Mouse (Mus musculus) midbrain, embryonic 15.5 days (tissue): ENCODE measurements around the gene Piwil1. TPM values are rescaled to one million over a fixed set of nuclear protein-coding genes. Genes with fewer than 3 reads are reported as not detected.
A peak's percentile ranks its signal among the peaks of the same experiment; 100 is the strongest.

ENCODE experiments used
- ATAC-seq: fragments of 200-750 bp; cut with Nextera tagmentation; replicated peaks from 2 replicates; pipeline ENCODE4 v1.8.0; 2017; ENCODE audit warnings: moderate TSS enrichment
- H3K27ac ChIP-seq: fragments of 300-500 bp; sonication (generic); 2 replicates; pipeline ENCODE4 v1.5.1; 2015; ENCODE audit warnings: mild to moderate bottlenecking, inconsistent platforms
- H3K27me3 ChIP-seq: fragments of 300-500 bp; sonication (generic); replicated peaks from 2 replicates; pipeline ENCODE4 v1.6.1; 2015; ENCODE audit warnings: inconsistent platforms
- H3K36me3 ChIP-seq: fragments of 300-500 bp; sonication (generic); replicated peaks from 2 replicates; pipeline ENCODE4 v1.6.1; 2015; ENCODE audit warnings: inconsistent platforms
- H3K4me1 ChIP-seq: fragments of 300-500 bp; sonication (generic); 2 replicates; pipeline ENCODE4 v1.6.1; 2015; ENCODE audit warnings: inconsistent platforms
- H3K4me2 ChIP-seq: fragments of 300-500 bp; sonication (generic); 2 replicates; pipeline ENCODE4 v1.6.1; 2015; ENCODE audit warnings: inconsistent platforms, mild to moderate bottlenecking, moderate library complexity
- H3K4me3 ChIP-seq: fragments of 300-500 bp; sonication (generic); 2 replicates; pipeline ENCODE4 v1.5.1; 2015; ENCODE audit warnings: mild to moderate bottlenecking, inconsistent platforms
- H3K9ac ChIP-seq: fragments of 300-500 bp; sonication (generic); 2 replicates; pipeline ENCODE4 v1.6.1; 2015; ENCODE audit warnings: mild to moderate bottlenecking, inconsistent platforms
- H3K9me3 ChIP-seq: fragments of 300-500 bp; sonication (generic); 2 replicates; pipeline ENCODE4 v1.6.1; 2016; ENCODE audit warnings: inconsistent platforms
- WGBS: fragments of 180-500 bp; shearing (Covaris S2); methylation state at CpG from one replicate; pipeline ENCODE4 v1.1.7; 2015; ENCODE audit warnings: mixed read lengths; 5-methylcytosine and 5-hydroxymethylcytosine counted together
- polyA plus RNA-seq: library from polyadenylated mRNA; unstranded; fragments of >200 nt; fragmentation: Nextera tagmentation; extraction: Ambion mirVana; gene quantifications from 2 replicates; pipeline ENCODE4 v1.2.1, GENCODE M21; 2015

Piwil1 gene
- polyA plus RNA-seq, 1 experiment from 2014 or later: 0.40 TPM

DNA sequence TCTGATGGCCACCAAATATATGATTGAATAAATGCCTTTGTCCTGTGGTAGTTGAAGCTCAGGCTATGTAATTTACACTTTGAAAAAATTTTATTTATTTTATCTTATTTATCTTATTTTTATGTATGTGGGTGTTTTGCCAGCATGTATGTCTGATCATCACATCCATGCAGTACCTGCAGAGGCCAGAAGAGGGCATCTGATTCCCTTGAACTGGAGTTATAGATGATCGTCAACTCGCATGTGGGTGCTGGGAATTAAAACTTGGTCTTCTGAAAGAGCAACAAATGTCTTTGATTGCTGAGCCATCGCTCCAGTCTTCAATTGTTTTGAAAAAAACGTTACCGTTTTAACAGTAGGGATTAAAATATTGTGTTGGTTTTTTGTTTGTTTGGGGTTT is 15.2 kb upstream of the Piwil1 start:
- Histone ChIP-seq H3K4me2 (no peak overlapping the region), H3K9me3 (peaks cover 2% of the 10 kb centered on the region; the same call in 1 of the 2 replicates), H3K4me3 (no peak overlapping the region), H3K27ac (no peak overlapping the region), H3K27me3 (no peaks in the 10 kb centered on the region; the same call in 1 of the 2 replicates), H3K9ac (no peak overlapping the region), H3K36me3 (no peaks in the 10 kb centered on the region), H3K4me1 (peaks cover 14% of the 10 kb centered on the region; the same call in 1 of the 2 replicates)
- 87% methylated on average over 5 of the region's 5 CpGs for WGBS
- ATAC-seq: no peak

- peaks cover 4% of the 10 kb centered on the region; the same call in 1 of the 2 replicates for H3K4me1 ChIP-seq
- ATAC-seq: no peak
- no peaks in the 10 kb centered on the region for H3K36me3 ChIP-seq
- H3K9me3 ChIP-seq: no peaks in the 10 kb centered on the region
- no peak overlapping the region for H3K4me2 ChIP-seq
- 72% methylated on average over 6 of the region's 6 CpGs for WGBS
- no peak overlapping the region for H3K27ac ChIP-seq
- H3K4me3 ChIP-seq: no peak overlapping the region
- H3K9ac ChIP-seq: no peak overlapping the region
- no peaks in the 10 kb centered on the region for H3K27me3 ChIP-seq
Measured at GRCm38 (mm10) chr5:128694107-128694506, 8.2 kb upstream of the Piwil1 start.

GRCm38 (mm10) chr5:128694611-128695325 is 7.6 kb upstream of the Piwil1 start:
- WGBS: 84% methylated on average over 18 of the region's 18 CpGs
- Histone ChIP-seq H3K9me3 (no peaks in the 10 kb centered on the region), H3K27ac (no peak overlapping the region), H3K4me3 (no peak overlapping the region), H3K4me1 (peaks cover 4% of the 10 kb centered on the region; the same call in 1 of the 2 replicates), H3K27me3 (no peaks in the 10 kb centered on the region), H3K36me3 (no peaks in the 10 kb centered on the region), H3K4me2 (no peak overlapping the region), H3K9ac (no peak overlapping the region)
- ATAC-seq: no peak

DNA sequence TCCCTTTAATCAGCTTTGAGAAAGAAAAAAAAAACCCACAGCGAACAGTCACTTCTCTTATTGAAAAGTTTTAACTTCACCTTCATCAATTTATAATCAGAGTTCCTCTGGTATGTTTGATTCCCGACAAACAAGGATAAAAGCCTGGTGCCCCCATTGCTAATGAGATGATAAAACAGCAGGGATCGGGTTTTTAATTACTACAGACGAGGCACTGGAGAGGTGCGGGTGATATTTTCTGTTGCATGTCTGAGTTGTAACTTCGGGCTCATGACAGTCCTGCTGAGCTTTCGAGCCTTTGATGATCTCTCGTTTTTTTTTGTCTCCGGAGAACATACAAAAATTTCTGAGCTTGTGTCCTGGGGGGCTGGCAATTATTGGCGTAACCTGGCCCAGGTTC is 5.5 kb upstream of the Piwil1 start:
- Histone ChIP-seq H3K27me3 (no peaks in the 10 kb centered on the region), H3K27ac (no peak overlapping the region), H3K9me3 (no peaks in the 10 kb centered on the region), H3K4me1 (peaks cover 4% of the 10 kb centered on the region; the same call in 1 of the 2 replicates), H3K9ac (no peak overlapping the region), H3K4me2 (0 out of 2 replicates have a peak overlapping the region, but pooled peaks have one; percentile 24), H3K36me3 (no peaks in the 10 kb centered on the region), H3K4me3 (no peak overlapping the region)
- 33% methylated on average over 10 of the region's 10 CpGs for WGBS
- no peak for ATAC-seq

DNA sequence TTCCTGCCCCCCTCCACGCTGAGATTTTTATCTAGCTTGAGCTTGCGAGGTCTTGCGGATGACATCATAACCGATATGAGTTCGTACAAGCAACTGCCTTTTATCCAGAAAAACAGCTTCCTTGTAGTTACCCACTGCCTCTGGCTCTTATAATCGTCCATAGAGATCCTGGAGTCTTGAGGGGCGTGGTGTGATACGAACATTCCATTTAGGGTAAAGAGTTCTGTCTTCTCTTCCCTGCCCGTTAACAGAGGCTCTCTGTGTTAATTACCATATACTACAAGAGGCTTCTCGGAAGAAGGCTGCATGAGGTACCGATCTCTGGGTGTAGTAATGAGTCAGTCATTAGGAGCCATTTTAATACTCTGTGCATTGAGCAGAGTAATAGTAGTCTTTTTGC is 1.6 kb upstream of the Piwil1 start:
- peaks cover 13% of the 10 kb centered on the region for H3K4me1 ChIP-seq
- ATAC-seq: no peak
- H3K27me3 ChIP-seq: no peaks in the 10 kb centered on the region
- WGBS: 72% methylated on average over 11 of the region's 11 CpGs
- no peak overlapping the region for H3K9ac ChIP-seq
- H3K27ac ChIP-seq: no peak overlapping the region
- H3K9me3 ChIP-seq: no peaks in the 10 kb centered on the region
- no peak overlapping the region for H3K4me2 ChIP-seq
- no peak overlapping the region for H3K4me3 ChIP-seq
- no peaks in the 10 kb centered on the region for H3K36me3 ChIP-seq

DNA sequence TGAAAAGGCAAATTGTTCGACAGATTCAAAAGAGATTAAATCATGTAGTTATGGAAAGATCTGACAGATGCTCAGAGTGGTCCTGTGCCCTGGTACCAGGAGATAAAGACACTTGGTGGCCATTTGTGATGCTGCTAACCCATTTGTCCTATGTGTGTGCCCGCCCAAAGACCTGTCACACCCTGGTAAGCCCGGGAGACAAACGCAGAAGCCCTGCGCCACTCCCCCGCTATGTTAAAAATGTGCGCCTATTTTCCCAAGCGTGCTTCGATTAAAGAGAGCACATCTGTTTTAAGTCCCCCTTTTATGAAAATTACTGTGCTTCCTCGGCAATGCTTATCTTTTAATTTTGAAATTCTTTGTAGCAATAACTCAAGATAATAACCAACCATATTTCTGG is 1.4 kb downstream of the Piwil1 start:
- Histone ChIP-seq H3K27me3 (no peaks in the 10 kb centered on the region), H3K36me3 (no peaks in the 10 kb centered on the region), H3K9ac (no peak overlapping the region), H3K4me3 (no peak overlapping the region), H3K4me2 (peak overlapping the region; percentile 30; the same call in 1 of the 2 replicates), H3K27ac (0 out of 2 replicates have a peak overlapping the region, but pooled peaks have one; percentile 63), H3K9me3 (no peaks in the 10 kb centered on the region), H3K4me1 (peaks cover 8% of the 10 kb centered on the region)
- 8% methylated on average over 10 of the region's 10 CpGs for WGBS
- ATAC-seq: no peak

GRCm38 (mm10) chr5:128704134-128704904 is 2.0 kb downstream of the Piwil1 start:
- H3K4me2 ChIP-seq: peak overlapping the region; percentile 30
- ATAC-seq: peak; percentile 66; the same call in 1 of the 2 replicates

GRCm38 (mm10) chr5:128706467-128706866 is 4.1 kb downstream of the Piwil1 start:
- peaks cover 8% of the 10 kb centered on the region for H3K4me1 ChIP-seq
- H3K9ac ChIP-seq: no peak overlapping the region
- H3K4me2 ChIP-seq: no peak overlapping the region
- H3K36me3 ChIP-seq: no peaks in the 10 kb centered on the region
- WGBS: 91% methylated on average over 1 of the region's 1 CpGs
- no peak overlapping the region for H3K4me3 ChIP-seq
- no peak overlapping the region for H3K27ac ChIP-seq
- no peak for ATAC-seq
- H3K27me3 ChIP-seq: no peaks in the 10 kb centered on the region
- no peaks in the 10 kb centered on the region for H3K9me3 ChIP-seq

More at GRCm38 (mm10) chr5:128704134-128704904, 2.0 kb downstream of the Piwil1 start:
- Histone ChIP-seq H3K4me1 (peaks cover 8% of the 10 kb centered on the region), H3K27ac (no peak overlapping the region), H3K9ac (no peak overlapping the region), H3K27me3 (no peaks in the 10 kb centered on the region), H3K9me3 (no peaks in the 10 kb centered on the region), H3K4me3 (no peak overlapping the region), H3K36me3 (no peaks in the 10 kb centered on the region)
- WGBS: 33% methylated on average over 18 of the region's 19 CpGs

- H3K27me3 ChIP-seq: no peaks in the 10 kb centered on the region
- H3K4me2 ChIP-seq: no peak overlapping the region
- peaks cover 8% of the 10 kb centered on the region for H3K4me1 ChIP-seq
- H3K36me3 ChIP-seq: no peaks in the 10 kb centered on the region
- H3K9me3 ChIP-seq: no peaks in the 10 kb centered on the region
- WGBS: 93% methylated on average over 11 of the region's 11 CpGs
- H3K27ac ChIP-seq: no peak overlapping the region
- H3K9ac ChIP-seq: no peak overlapping the region
- no peak overlapping the region for H3K4me3 ChIP-seq
- no peak for ATAC-seq
Measured at GRCm38 (mm10) chr5:128707271-128707670, 4.9 kb downstream of the Piwil1 start.

DNA sequence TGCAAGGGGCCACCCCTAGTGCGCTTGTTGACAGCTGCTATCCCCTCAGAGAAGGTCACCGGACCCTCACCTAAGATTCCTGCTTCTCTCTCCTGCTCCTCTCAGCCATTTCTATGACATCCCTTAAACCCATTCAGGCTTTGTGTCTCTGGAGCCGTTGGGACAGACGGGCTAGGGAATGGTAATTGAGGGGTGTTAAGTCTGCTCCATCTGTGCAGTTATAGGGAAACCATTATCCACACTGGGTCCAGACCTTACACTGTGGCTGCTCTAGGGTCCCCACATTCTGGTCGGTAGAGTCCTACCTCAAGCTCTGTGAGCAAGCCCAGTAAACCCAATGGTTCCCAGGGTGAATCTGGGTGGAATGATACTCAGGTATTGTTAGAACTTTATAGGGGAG is 6.6 kb downstream of the Piwil1 start:
- Histone ChIP-seq H3K4me1 (peaks cover 3% of the 10 kb centered on the region), H3K9ac (no peak overlapping the region), H3K27me3 (no peaks in the 10 kb centered on the region), H3K27ac (no peak overlapping the region), H3K4me2 (no peak overlapping the region), H3K4me3 (no peak overlapping the region), H3K9me3 (no peaks in the 10 kb centered on the region), H3K36me3 (no peaks in the 10 kb centered on the region)
- ATAC-seq: no peak
- whole genome bisulfite sequencing: 69% methylated on average over 5 of the region's 5 CpGs

DNA sequence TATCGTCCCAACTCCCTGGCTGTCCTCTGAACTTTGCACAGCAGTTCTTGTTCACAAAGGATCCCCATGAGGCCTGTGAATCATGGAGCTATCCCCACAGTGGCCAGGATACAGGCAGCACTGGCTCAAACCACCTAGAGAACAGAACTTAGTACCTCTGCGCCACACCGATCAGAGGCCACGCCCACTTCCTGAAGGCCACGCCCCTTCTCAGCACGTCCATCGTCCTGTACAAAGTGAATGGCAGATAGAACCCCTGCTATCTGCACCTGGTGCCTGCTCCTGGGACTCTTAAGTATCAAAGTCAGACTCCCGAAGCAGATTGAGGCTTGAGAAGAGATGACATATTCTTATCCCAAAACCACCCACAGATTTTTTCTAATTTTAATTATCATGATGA is 8.3 kb downstream of the Piwil1 start:
- 0 out of 2 replicates have a peak, but pooled peaks cover 9% of the 10 kb centered on the region for H3K4me1 ChIP-seq
- no peak overlapping the region for H3K27ac ChIP-seq
- H3K27me3 ChIP-seq: no peaks in the 10 kb centered on the region
- WGBS: 18% methylated on average over 8 of the region's 8 CpGs
- H3K9me3 ChIP-seq: no peaks in the 10 kb centered on the region
- H3K9ac ChIP-seq: no peak overlapping the region
- ATAC-seq: no peak
- no peaks in the 10 kb centered on the region for H3K36me3 ChIP-seq
- no peak overlapping the region for H3K4me2 ChIP-seq
- no peak overlapping the region for H3K4me3 ChIP-seq

DNA sequence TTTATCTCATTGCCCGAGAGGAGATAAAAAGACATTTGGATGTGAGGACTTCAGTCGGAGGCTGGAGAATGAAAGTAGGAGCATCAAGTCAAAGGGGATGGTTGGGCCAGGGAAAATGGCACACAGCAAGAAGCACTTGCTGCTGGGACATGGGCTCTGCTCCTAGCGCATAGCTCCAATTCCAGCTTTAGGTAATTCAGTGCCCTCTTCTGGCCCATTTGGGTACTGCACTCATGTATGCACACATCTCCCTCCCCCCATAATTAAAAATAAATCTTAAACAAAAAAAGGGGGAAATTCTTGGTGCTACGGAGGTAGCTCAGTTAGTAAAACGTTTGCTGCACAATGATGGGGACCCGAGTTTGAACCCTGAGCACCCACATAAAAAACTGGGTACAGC is 9.5 kb downstream of the Piwil1 start:
- 0 out of 2 replicates have a peak, but pooled peaks cover 9% of the 10 kb centered on the region for H3K4me1 ChIP-seq
- no peak overlapping the region for H3K4me2 ChIP-seq
- 90% methylated on average over 6 of the region's 6 CpGs for WGBS
- H3K9ac ChIP-seq: no peak overlapping the region
- H3K27ac ChIP-seq: no peak overlapping the region
- H3K4me3 ChIP-seq: no peak overlapping the region
- H3K36me3 ChIP-seq: no peaks in the 10 kb centered on the region
- ATAC-seq: no peak
- H3K27me3 ChIP-seq: no peaks in the 10 kb centered on the region
- no peaks in the 10 kb centered on the region for H3K9me3 ChIP-seq
